Mouse (Mus musculus): ENCODE results near the gene Dhrs7b.
"Not testable (repeated sequence)": the region's sequence is repeated elsewhere in the genome, so short reads cannot be mapped to it uniquely, and the experiment has no call there.

The Dhrs7b gene

DNA sequence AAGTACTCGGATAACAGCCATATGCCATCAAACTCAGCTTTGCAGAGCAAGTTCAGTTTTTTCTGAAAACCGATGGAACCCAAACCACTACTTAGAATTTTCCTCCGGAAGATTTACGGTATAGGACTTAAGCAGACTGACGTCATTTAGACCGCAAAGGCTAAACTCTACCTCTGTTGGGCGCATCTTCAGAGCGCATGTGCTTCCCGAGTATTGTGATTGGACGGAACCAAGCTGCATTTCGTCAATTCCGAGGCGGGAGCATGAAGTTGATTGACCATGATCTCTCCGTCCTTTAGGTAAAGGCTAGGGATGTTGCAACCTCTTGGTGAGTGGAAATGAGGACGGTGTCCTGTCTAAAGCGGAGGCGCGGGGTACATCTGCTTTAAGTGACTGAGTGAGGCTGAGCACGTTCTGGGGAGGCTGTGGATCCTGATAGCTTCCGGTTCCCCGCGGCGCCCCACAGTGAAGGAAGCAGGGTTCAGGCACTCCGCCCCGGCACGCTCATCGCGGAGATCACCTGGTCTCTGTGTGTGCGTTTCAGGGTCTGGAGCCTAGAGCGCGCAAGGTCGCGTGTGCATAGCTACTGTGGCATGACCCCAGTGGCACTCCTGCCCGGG, at the start of gene Dhrs7b:
Dhrs7b (plus strand) TSS at position 199 of the 620 bp plus-strand sequence.
- DNase-seq, result peak; percentile 85

DNA sequence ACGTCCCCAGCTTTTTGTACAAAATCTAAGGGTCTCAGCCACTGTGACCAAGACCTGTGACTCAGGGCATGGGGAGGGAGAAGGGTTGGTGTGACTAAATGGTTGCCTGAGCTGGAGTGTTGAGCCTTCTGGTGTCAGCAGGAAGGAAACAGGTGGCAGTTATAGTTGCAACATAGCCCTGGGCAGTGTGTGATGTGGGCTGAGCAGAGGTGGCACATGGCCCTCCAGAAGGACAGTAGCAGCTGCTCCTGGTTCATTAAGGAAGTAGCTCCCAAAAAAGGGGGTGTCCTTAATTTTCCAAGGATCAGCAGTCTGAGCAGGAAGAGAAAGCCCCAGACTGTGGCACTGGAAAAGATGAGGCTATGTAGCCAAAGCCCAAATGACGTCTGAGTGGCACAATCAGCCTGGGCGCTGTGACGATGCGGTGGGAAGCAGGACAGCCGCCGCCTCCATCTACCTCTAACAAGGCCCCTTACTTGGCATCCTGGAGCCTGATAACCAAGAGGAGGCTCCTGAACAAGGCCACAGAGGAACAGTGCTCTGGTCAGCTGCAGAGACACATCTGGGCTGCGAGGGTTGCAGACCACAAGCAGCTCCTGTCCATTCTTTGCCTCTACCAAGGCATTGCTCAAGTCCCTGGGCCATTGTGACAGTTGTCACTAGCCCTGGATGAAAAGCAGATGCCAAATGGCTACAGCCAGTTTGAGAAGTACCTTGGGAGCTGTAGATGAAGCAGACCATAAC, 46.1 kb upstream of the Dhrs7b start:
- DNase-seq, result no peak

DNA sequence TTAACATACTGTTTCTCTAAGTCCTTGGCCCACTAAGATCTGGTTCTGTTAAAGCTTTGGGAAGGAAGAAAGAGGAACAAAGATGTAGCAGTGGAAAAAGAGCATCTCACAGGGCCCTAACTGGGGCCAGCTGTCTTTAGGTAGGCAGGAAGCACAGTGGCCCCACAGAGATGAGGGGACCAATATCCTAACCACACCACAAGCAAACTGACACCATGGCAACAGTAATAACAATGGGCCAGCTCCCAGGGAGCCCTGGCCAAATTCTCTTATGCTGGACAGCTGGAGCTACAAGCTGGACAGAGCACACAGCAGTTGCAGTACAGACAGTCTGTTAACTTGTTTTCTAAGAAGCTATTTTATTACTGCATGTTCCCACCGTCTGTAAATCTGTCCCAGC, 42.8 kb upstream of the Dhrs7b start:
- no peak for DNase-seq

DNA sequence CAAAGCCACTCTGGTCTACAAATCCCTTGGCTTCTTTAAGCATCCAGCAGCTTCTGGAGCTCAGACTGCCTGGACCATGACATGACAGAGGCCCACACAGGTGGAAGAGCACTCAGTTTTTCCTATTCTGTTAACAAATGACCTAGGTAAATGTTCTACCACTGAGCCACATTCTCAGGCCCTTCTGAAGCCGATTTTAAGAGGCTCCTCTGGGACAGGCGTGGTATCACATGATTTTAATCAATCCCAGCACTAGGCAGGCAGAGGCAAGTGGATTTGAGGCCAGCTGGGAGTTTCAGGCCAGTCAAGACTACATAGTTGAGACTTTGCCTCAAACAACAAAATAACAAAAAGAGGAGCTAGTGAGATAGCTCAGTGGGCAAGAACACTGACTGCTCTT, 40.0 kb upstream of the Dhrs7b start:
- DNase-seq, result no peak

DNA sequence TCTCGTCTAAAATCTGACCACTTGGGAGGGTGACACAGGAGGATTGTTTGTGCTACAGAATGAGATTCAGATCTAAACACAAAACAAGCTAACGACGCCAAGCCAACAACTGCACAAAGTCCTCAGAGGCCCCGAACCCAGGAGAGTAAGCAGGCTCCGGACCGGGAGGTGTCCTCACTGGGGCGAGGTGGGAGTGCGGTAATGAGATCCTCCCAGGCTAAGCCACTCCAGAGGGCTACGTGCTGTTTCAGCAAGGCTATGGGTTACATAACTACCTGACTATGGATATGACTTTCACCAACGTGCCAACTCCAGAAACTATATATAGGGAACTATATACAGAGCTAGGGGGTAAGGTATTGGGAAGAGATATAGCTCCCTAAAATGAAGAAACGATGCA, 34.1 kb upstream of the Dhrs7b start:
- DNase-seq, result no peak

DNA sequence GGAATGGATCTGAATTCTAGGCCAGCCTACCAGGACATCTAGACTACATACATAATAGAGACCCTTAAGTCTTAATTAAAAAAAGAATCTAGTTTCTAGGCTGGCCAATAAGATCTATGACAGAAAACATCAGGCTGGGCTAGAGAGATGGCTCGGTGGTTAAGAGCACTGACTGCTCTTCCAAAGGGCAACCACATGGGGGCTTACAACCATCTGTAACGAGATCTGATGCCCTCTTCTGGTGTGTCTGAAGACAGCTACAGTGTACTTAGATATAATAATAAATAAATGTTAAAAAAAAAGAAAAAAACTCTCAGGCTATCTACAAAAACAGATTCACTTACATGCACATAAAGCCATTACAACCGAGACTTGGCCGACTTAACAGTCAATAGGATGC, 30.5 kb upstream of the Dhrs7b start:
- no peak for DNase-seq

DNA sequence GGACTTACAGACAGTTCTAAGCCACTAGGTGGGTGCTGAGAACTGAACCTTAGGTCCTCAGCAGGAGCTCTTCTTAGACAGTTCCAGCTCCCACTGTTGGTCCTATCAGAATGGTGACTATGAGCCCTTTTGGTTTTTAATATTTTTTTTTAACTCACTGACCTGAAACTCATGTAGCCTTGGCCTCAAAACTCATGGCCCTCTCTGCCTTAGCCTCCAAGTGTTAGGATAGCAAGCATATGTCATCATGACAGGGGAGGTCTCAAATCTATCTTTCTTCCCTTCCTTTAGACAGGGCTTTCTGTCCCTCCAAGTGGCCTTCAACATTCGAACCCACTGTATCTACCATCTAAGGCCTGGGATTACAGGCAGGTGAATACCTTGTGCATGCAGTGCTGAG, 29.5 kb upstream of the Dhrs7b start:
- DNase-seq, result no peak

DNA sequence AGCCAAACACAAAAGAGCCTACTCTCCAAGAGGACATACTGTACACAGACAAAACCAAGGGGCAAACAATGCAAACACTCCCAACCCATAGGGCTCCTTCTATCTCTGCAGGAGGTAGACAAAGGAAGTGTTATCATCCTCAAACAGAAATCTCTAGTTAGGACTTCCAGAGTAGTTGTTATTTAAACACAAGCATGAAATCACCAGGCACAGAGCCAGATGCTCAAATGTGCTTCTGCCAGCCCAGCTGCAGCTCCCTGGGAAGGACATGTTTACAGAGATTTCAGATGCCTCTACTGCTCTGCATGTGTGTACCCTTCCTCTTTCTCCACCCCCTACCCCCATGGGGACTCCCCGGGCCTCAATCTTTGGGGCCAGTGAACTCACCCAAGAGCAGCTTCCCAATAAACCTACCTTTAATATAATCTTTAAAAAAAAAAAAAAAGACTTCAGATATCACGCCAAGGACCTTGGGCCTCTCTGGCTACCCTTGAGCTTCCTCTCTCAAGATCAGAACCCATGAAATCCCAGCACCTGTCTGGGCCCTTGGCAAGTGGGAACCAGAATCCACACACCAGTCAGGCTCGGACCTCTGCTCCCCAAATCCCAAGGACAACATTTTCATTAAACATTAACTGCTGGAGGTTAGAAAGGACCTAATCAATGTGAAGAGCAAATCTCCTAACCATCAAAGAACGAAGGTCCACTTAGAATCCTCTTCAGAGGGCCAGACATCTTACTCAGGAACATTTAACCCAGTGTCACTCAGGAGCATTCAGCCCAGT, 22.0 kb upstream of the Dhrs7b start:
- DNase-seq, result peak; percentile 19

DNA sequence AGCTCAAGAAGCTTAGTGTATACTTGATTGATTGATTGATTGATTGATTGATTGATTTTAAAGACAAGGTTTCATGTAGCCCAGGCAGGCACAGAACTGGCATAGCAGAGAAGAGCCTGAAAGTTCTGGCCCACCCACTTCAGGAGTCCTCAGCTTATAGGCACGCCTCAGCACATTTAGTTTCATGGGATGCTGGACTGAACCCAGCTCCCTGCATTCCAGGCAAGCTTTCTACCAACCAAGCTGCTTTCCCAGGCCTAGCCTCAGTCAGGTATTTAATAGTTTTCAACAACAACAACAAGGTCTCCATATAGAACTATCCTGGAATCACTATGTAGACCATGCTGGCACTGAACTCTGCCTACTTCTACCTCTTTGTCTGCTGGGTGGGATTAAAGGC, 20.9 kb upstream of the Dhrs7b start:
- no peak for DNase-seq

DNA sequence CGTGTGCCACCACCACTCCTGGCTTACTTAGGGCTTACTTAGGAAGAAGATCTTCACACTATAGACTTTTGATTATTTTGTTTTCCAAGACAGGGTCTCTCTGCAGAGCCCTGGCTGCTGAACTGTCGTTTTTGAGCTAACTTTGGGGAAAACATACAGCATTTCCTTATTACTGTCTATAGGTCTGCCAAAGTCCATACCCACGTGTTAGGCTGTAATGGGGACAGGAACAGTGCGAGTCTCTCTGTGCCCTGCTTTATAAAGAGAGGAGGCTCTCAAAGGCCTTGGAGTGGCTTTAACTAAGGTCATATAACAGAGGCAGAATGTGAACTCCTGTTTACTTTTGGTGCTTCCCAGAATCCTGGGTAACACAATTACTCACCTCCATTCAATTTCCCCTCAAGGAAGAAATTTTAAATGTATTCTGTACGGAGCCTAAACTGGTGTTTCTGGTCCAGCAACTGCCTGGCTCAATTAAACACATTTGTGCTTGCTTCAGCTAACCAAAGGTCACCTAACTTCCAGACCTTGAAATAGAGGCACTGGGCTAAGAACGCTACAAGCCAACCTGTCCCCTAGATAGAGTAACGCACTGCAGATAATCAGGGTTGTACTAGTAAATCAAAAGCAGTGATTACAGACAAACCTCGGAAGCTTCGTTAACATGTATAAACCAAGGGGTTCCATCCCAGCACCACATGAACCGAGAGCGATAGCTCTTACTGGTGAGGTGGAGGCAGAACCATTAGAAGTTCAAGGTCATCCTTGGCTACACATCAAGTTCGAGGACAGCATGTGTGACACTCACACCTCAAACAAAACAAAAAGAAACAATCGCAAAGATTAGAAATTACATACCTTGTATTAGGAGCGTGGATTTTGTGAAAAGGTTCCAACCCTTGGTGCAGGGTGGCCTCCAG, 20.1 kb upstream of the Dhrs7b start:
- no peak for DNase-seq

DNA sequence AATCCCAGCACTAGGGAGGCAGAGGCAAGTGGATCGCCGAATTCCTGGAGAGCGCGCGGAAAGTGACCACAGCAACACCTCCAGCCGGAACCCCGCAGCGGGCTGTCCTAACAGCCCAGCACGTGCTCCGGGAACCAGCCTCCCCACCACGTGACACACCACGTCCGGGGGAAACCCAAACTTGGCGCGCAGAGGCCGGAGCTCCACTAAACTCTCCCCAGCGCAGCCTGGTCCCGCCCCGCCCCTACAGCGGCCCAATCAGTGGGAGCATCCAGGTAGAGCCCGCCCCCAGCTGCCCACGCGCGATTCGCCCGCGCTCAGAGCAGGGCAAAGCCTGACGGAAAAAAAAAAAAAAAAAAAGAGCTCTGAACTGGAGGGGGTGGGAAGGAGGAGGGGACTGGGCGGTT, 19.4 kb upstream of the Dhrs7b start:
- peak; percentile 94 for DNase-seq

DNA sequence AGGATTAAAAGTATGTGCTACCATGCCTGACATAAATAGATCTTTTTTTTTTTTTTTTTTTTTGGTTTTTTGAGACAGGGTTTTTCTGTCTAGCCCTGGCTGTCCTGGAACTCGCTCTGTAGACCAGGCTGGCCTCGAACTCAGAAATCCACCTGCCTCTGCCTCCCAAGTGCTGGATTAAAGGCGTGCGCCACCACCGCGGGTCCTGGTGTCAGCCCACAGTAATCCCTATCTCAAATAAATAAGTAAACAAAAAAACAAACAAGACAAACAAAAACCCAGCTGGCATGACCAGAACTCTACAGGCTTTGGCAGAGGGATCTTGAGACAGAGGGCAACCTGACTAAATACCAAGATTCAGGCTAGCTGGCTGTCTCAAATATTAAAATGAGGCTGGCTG, 18.8 kb upstream of the Dhrs7b start, which contains the start of gene Shmt1:
Shmt1 (minus strand) TSS at position 101 of the 400 bp plus-strand sequence.
- not testable (repeated sequence) for DNase-seq

DNA sequence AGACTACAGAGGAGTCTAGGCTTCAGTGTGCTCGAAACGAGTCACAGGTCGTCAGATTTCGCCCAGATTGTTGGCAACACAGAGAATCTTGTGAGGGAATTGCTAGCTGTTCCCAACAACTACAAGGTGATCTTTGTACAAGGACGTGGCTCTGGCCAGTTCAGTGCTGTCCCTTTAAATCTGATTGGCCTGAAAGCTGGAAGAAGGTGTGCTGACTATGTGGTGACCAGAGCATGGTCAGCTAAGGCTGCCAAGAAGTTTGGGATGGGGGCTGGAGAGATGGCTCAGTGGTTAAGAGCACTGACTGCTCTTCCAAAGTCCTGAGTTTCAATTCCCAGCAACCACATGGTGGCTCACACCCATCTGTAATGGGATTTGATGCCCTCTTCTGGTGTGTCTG, 14.0 kb upstream of the Dhrs7b start:
- no peak for DNase-seq

DNA sequence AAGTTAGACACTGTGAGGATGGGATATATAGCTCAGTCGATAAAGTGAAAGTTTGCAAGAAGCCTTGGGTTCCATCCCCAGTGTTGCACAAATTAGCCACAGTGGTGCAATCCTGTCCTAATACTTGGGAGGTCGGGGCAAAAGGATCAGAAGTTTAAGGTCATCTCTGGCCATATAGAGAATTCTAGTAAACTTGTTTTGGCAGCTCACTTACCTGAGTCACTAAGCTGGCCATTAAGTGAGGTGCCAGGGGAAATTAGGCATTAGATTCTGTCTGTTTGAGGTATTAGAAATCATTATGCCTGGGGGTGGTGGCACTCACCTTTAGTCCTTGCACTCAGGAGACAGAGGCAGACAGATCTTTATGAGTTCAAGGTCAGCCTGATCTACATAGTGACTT, 6.7 kb upstream of the Dhrs7b start:
- no peak for DNase-seq

DNA sequence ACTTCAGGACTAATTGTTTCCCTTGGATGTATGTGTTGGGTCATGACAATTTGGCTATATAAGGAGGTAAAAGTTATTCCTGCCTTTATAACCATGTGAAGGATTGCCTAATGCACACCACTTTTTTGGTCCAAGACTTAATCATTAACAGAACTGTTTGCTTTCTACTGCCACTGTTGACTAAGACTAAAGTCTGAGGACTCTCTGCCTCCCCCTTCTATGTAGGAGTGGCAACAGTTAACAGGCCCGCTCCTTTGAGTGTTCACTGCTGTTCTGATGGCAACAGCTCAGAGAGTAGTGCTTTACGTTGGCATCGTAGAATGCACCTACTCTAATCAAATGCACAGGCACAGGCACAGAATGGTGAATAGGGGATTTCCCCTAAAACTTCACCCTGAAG, 5.2 kb upstream of the Dhrs7b start:
- no peak for DNase-seq

DNA sequence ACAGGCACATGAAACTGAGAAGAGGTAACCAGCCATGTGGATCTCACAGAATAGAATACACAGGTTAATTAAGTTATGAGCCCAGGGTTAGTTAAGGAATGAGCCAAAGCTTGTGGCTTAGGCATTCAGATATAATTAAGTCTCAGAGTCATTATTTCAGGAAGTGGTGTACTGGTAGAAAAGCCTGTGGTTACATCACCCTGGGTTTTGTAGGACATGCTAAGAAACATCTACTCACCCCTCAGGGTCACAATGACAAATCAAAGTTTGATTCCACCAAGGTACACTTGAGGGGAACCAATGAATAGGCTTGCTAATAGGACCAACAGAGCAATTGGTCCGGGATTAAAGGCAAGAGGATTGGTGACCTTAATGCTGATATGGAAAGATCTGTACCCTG, 3.7 kb upstream of the Dhrs7b start:
- DNase-seq, result no peak

DNA sequence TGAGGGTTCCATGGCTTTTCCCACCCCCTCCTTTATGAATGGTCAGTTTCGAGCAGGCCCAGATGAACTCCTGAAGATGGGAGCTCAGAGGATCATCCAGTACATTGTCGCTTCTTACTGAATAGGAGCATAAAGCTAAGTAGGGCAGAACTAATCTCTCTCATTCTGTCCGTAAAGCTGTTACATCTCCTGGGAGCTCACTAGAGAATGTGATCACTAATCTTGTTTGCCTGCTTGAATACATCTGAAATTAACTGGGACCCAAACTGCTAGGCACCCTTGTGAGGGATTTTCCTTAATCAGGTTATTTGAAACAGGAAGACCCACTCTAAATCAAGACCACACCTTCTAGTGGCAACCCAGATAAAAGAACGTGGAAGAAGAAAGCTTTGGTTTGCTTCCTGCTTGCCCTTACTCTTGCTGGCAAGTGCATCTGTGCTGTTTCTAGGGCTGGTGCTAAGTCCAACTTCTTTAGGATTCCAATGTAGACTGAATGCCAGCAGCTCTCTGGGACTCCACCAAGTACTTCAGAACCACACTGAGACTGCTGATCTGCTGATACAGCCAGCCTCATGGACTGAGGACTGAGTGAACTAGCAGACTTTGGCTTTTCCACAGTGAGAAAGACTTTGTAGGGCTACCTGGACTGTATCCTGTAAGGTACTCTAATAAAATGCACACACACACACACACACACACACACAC, 3.0 kb upstream of the Dhrs7b start:
- no peak for DNase-seq

DNA sequence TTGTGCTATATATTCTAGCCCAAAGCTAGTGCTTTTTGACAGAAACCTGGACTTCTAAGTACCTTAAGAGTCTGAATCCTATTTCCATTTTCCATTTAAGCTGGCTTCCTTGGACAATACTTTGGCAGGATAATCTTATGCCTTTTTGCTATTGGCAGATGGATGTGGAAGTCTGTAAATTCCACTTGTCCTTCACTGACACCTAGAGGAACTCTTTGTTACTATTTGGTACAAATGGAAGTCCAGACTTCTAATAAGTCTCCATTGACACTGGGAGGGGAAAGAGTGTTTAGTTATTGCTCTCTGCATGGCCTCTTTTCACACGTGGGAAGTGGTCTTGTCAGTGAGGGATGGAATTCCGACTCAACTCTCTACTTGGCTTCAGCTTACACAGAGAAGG, 1.5 kb upstream of the Dhrs7b start:
- no peak for DNase-seq

DNA sequence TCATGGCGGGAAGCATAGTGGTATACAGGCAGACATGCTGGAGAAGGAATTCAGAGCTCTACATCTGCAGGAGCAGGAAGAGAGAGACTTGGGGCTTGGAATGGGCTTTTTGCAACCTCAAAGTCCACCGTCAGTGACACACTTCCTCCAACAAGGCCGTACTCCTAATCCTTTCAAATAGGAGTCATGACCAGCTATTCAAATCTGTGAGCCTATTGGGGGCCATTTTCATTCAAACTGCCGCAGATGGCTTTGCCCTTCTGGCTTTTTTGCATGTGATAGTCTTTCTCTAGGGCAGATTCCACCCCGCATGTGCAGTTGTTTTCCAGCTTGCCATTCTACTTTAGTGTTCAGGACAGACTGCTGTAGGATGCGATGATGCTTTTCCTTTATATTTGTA, 6.5 kb downstream of the Dhrs7b start:
- DNase-seq, result no peak

DNA sequence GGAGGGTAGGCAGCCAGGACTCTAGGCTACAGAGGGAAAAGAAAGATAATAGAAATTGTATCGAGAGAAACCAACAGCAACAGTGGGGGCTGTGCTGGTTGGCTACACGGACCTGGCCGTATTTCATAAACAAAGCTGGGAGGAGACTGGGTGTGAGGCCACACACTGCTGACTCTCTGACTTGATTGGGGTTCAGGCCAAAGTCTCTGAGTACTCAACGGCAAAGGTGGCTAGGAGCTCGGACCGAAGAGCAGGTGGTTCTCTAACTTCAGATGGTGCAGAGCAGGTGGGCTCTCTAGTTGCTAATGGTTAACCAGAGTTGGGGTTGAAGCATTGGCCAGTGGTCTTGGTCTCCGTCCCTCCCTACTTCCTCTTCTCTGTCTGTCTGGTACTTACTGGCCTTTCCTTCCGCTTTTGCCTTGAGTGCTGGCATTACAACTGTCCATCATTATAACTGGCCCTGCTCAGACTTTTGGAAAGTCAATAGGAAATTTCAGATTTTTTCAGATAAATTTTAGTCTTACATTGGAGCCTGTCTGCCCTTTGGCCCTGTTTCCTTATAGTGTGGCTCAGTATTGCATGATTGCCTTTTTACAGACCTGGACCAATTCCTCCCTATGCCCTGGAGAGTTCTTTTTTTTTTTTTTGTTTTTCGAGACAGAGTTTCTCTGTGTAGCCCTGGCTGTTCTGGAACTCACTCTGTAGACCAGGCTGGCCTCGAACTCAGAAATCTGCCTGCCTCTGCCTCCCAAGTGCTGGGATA, 7.4 kb downstream of the Dhrs7b start:
- peak; percentile 13 for DNase-seq

DNA sequence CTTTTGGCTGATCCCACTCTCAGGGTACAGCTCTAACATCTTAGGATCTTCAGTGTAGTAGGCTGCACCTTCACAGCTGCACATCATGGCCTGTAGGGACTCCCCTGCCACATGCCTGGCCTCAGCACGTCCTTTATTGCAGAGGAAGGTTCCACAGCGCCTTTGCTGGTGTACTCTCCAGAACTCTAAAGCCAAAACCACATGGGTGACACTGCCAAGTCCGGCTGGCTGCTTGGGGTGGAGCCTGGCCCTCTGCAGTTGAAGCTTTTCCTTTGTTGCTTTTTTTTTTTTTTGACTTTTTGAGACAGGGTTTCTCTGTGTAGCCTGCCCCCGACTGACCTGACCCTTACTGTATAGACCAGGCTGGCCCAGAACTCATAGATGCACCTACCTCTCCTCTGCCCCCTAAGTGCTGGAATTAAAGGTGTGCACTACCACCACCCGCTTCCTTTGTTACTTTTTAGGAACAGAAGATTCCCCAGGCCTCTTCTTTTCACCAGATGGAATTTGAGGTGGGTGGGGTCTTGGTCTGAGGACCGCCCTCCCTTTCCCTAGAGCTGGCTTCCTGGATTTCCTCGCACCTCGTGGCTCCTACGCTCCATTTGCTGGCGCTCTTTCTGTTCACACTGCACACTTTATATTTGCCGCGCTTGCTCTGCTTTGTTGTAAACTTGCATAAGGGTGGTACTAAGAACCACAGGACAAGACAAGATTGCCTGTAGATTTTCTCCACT, 11.2 kb downstream of the Dhrs7b start:
- no peak for DNase-seq

All from liver (tissue).